Mouse (Mus musculus) forebrain, postnatal 0 days (tissue): Measurements from ENCODE around the gene Actr8. TPM values are rescaled to one million over a fixed set of nuclear protein-coding genes. Genes with fewer than 3 reads are reported as not detected.

Source experiments
- ATAC-seq: fragments of 200-750 bp; cut with Nextera tagmentation; 2 replicates; pipeline ENCODE4 v1.8.0; 2017; ENCODE audit warnings: mild to moderate bottlenecking, moderate library complexity
- DNase-seq: peaks from one replicate; pipeline ENCODE4 v3.0.0-alpha.2; 2015
- H3K27ac ChIP-seq: fragments of 300-500 bp; sonication (generic); 2 replicates; pipeline ENCODE4 v1.5.1; 2014; ENCODE audit warnings: low read depth, mild to moderate bottlenecking, antibody characterized with exemption, low read length, moderate library complexity, mixed read lengths
- H3K27me3 ChIP-seq: fragments of 300-500 bp; sonication (generic); 2 replicates; pipeline ENCODE4 v1.6.1; 2014; ENCODE audit warnings: mild to moderate bottlenecking, low read length, mixed read lengths; ENCODE audit not compliant: insufficient read depth
- H3K36me3 ChIP-seq: fragments of 300-500 bp; sonication (generic); 2 replicates; pipeline ENCODE4 v1.6.1; 2014; ENCODE audit warnings: mild to moderate bottlenecking, moderate library complexity; ENCODE audit not compliant: insufficient read depth
- H3K4me1 ChIP-seq: fragments of 300-500 bp; sonication (generic); 2 replicates; pipeline ENCODE4 v1.6.1; 2014; ENCODE audit warnings: antibody characterized with exemption; ENCODE audit not compliant: insufficient read depth
- H3K4me2 ChIP-seq: fragments of 300-500 bp; sonication (generic); 2 replicates; pipeline ENCODE4 v1.6.1; 2014; ENCODE audit warnings: low read depth, mild to moderate bottlenecking, moderate library complexity
- H3K4me3 ChIP-seq: fragments of 300-500 bp; sonication (generic); 2 replicates; pipeline ENCODE4 v1.5.1; 2014; ENCODE audit warnings: low read depth, low read length, mixed read lengths
- H3K9ac ChIP-seq: fragments of 300-500 bp; sonication (generic); 2 replicates; pipeline ENCODE4 v1.6.1; 2014; ENCODE audit warnings: mild to moderate bottlenecking
- H3K9me3 ChIP-seq: fragments of 300-500 bp; sonication (generic); 2 replicates; pipeline ENCODE4 v1.6.1; 2016; ENCODE audit warnings: low read length
- CTCF ChIP-seq: sonication (generic); IDR thresholded peaks from 2 replicates; pipeline ENCODE4 v1.5.1; 2016; ENCODE audit warnings: antibody characterized with exemption, control low read depth, low read depth
- WGBS: fragments of 180-500 bp; shearing (Covaris S2); extraction: QIAGEN DNeasy Blood & Tissue Kit; methylation state at CpG from one replicate; pipeline ENCODE4 v1.1.7; 2014; 5-methylcytosine and 5-hydroxymethylcytosine counted together
- polyA plus RNA-seq: library from polyadenylated mRNA; unstranded; fragments of >200 nt; fragmentation: Nextera tagmentation; extraction: Ambion mirVana; gene quantifications from 2 replicates; pipeline ENCODE4 v1.2.1, GENCODE M21; 2015
- total RNA-seq: library from RNA; depleted of rRNA; stranded (reverse); fragments of >200 nt; gene quantifications from 2 replicates; pipeline ENCODE4 v1.2.3, GENCODE M21; 2014

Gene Actr8
- total and polyA plus RNA-seq, 2 experiments from 2014 or later = 49.2 to 68.6 TPM

DNA sequence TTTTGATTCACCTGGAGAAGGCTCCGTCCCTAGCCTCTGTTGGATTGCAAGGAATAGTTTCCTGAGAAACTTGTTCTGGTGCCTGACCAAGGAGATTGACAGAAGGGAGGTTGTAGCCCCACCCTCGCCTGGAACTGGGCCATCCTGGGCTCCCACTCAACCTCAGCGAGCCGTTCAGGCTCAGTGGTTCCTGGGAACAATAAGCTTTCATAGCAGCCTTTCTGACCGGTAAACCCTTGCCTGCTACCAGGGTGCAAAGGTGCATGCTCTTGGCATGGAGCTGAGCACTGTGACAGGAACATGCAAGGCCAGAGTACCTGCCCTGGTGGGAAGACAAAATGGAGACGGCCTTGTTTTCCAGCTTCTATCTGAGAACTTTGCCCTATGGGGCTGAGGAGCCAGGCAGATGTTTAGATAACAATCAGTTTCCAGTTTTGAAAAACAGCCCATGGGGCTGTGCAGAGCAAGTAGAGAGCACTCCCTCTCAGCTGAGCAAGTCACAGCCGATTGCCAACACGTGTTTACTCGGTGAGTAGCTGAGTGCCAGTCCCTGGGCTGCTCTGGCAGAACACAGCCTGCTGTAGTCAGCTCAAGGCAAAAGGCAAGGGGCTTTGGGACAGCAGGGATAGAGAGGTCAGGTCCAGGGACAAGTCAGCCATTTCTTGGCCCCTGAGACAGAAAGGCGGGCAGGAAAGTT, 31.9 kb downstream of the Actr8 start:
- Histone ChIP-seq H3K36me3 (no peaks in the 10 kb centered on the region), H3K27me3 (no peaks in the 10 kb centered on the region), H3K27ac (no peak overlapping the region; the same call in 1 of the 2 replicates), H3K4me2 (no peak overlapping the region), H3K4me1 (peaks cover 11% of the 10 kb centered on the region), H3K4me3 (no peak overlapping the region), H3K9ac (no peak overlapping the region), H3K9me3 (no peaks in the 10 kb centered on the region)
- DNase-seq (peak; percentile 58), ATAC-seq (no peak; the same call in 1 of the 2 replicates)
- no peak for TF ChIP-seq CTCF
- WGBS = 47% methylated on average over 10 of the region's 10 CpGs

DNA sequence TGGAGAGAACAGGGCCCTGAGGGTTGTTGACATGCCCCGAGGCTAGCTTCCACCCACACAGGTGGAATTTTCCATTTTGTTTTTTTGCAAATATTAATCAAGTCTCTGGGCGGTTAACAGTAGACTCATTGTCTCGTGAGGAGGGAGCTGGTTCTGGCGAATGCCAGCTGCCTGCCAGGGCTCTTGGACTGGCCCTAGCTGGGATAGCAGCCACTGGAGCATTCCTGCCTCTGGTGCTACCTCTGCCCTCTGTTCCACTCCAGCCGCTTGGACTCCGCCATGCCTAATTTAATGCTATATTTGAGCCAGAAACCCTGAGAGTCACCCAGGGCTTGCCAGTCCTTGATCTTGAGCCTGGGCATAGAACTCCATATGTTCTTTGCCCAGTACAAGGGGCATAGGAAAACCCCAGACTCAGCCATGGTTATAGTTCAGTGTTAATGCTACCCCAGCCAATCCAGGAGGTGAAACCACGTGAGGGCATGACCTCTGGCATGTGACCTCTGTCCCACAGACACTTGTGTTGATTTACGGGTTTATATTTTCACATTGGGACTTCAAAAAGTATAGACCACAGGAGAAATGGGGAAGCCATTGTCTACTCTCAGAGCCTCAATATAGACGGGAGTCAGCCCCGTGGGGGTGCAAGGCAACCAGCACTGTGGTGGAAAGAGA, 33.9 kb downstream of the Actr8 start:
- DNase-seq = no peak
- H3K27me3 ChIP-seq = no peaks in the 10 kb centered on the region
- no peak overlapping the region for H3K4me3 ChIP-seq
- H3K4me1 ChIP-seq = peaks cover 11% of the 10 kb centered on the region
- no peak for TF ChIP-seq CTCF
- H3K27ac ChIP-seq = no peak overlapping the region
- H3K9ac ChIP-seq = no peak overlapping the region
- no peaks in the 10 kb centered on the region for H3K9me3 ChIP-seq
- ATAC-seq = 0 out of 2 replicates have a peak, but pooled peaks have one; percentile 36
- H3K4me2 ChIP-seq = no peak overlapping the region
- WGBS = 67% methylated on average over 10 of the region's 10 CpGs
- H3K36me3 ChIP-seq = no peaks in the 10 kb centered on the region

DNA sequence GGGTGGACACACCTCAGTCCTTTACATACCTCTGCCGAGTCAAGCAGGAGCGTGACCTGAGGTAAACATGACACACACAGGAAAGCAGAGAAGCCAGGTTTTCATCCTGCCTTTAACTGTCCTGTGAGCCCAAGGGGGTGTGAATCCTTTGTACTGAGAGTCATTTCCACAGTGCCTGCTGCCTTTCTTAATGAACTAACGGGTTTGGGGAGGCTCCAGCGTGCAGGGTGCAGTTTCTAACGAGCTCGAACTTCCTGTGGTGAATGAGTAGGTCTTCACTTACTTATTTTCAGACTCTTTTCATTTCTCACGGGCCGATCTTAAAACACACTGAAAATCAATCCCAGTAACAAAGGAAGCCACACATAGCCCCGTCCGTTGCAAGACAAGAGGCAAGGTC, 36.4 kb downstream of the Actr8 start:
- Histone ChIP-seq H3K36me3 (no peaks in the 10 kb centered on the region), H3K4me3 (no peak overlapping the region), H3K4me2 (no peak overlapping the region), H3K9ac (no peak overlapping the region), H3K9me3 (no peaks in the 10 kb centered on the region), H3K27ac (no peak overlapping the region), H3K27me3 (no peaks in the 10 kb centered on the region), H3K4me1 (peaks cover 3% of the 10 kb centered on the region; the same call in 1 of the 2 replicates)
- no peak for TF ChIP-seq CTCF
- DNase-seq = no peak
- WGBS = 37% methylated on average over 10 of the region's 10 CpGs
- ATAC-seq = no peak

DNA sequence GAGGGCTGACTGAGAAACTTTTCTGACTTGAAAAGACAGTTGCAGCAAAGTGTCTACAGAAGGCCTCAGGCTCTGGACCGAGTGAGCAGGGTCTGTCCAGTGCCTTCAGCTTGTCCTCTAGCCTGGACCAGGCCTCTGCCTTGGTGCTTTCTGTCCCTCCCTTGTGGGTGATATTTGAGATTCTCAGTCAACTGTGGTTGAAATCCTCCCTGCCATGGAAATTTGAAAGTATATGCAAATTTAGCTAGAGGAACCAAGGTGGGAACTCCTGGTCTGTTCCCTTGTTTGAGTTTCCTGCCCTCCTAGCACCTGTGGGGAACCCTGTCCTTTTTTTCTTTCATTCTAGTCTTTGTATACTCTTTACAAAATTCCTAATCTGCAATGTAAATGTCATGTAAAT, 36.9 kb downstream of the Actr8 start:
- no peak overlapping the region for H3K4me3 ChIP-seq
- no peak for DNase-seq
- WGBS = 68% methylated on average over 1 of the region's 1 CpGs

DNA sequence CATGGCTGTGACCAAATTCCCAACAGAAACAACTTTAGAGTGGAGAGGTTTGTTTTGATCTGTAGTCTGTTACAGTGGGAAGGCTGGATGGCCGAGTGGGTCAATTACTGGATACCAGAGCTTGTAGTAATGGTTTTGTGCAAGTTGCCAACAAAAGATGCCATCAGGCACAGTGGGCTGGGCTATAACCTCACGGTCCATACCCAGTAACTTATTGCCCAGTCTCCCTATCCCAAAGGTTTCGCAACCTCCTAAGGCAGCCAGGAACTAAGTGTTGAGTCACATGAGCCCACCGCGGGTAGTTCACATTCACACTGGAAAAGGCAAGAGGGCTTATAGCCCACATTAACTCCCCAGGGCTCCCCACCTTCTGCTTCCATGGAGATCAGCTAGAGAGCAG, 38.5 kb downstream of the Actr8 start:
- no peak overlapping the region for H3K9ac ChIP-seq
- no peak overlapping the region for H3K4me2 ChIP-seq
- no peak overlapping the region for H3K27ac ChIP-seq
- no peak overlapping the region for H3K4me3 ChIP-seq
- no peak for ATAC-seq
- no peak for DNase-seq
- TF ChIP-seq CTCF = no peak
- H3K4me1 ChIP-seq = no peaks in the 10 kb centered on the region
- H3K9me3 ChIP-seq = no peaks in the 10 kb centered on the region
- no peaks in the 10 kb centered on the region for H3K36me3 ChIP-seq
- WGBS = 80% methylated on average over 5 of the region's 5 CpGs
- no peaks in the 10 kb centered on the region for H3K27me3 ChIP-seq

More for the DNA sequence above, 36.9 kb downstream of the Actr8 start:
- Histone ChIP-seq H3K36me3 (no peaks in the 10 kb centered on the region), H3K27ac (no peak overlapping the region), H3K4me1 (0 out of 2 replicates have a peak, but pooled peaks cover under 1% of the 10 kb centered on the region), H3K27me3 (no peaks in the 10 kb centered on the region), H3K9ac (no peak overlapping the region), H3K4me2 (no peak overlapping the region), H3K9me3 (no peaks in the 10 kb centered on the region)
- ATAC-seq = no peak
- no peak for TF ChIP-seq CTCF

DNA sequence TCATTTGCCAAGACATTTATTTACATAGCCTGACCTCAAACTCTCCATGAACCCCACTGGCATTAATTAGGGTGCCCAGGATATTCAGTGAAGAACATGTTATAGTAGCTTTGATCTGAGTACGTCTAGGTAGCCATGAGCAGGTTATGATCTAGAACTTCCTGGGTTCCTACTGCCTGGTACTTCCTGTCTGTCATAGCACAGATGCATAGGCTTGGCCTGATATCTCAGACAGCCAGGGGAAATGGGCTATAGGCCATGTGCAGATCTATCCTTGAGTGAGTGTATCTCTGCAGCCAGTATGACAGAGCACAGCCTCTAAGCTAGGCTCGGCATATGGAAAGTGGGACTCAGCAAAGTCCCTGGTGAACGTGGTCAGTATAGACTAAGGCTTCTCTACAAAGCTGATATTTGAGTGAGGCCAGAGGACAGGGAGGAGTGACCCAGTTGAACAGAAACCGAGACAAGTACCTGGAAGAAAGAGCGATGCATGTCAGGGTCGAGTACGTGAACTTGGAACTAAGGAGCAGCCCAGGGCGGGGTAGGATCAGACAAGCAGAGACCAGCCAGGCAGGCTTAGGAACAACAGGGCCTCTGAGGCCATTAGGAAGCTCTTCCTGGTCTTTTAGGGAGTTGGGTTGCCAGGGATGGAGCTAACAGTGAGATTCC, 39.8 kb downstream of the Actr8 start:
- 91% methylated on average over 8 of the region's 8 CpGs for WGBS
- Histone ChIP-seq H3K9ac (no peak overlapping the region), H3K9me3 (no peaks in the 10 kb centered on the region), H3K27me3 (no peaks in the 10 kb centered on the region), H3K4me3 (no peak overlapping the region), H3K36me3 (no peaks in the 10 kb centered on the region), H3K4me1 (no peaks in the 10 kb centered on the region), H3K27ac (no peak overlapping the region), H3K4me2 (no peak overlapping the region)
- ATAC-seq (no peak), DNase-seq (no peak)
- TF ChIP-seq CTCF = no peak

DNA sequence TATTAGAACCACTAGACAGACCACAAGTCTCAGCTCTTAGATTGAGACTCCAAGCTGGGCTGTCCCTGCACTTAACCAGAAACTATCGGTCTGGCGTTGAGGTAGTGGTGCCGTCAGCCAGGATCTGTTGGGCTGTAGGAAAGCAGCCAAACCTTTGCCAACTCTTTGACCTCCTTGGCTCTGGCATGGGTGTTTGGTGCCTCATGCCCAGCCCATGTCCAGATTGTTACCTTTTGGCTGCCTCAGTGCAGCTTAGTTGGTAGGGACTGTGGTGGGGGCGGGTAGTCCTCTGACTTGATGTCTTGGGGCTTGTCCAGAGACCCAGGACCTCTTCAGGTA, 40.3 kb downstream of the Actr8 start:
- TF ChIP-seq CTCF = no peak
- no peaks in the 10 kb centered on the region for H3K36me3 ChIP-seq

More for the DNA sequence above, 40.3 kb downstream of the Actr8 start:
- no peak overlapping the region for H3K9ac ChIP-seq
- H3K4me2 ChIP-seq = no peak overlapping the region
- ATAC-seq (no peak), DNase-seq (no peak)
- no peak overlapping the region for H3K27ac ChIP-seq
- H3K9me3 ChIP-seq = no peaks in the 10 kb centered on the region
- no peaks in the 10 kb centered on the region for H3K4me1 ChIP-seq
- WGBS = 99% methylated on average over 4 of the region's 4 CpGs
- no peaks in the 10 kb centered on the region for H3K27me3 ChIP-seq
- no peak overlapping the region for H3K4me3 ChIP-seq
